Mouse (Mus musculus): ENCODE measurements around the gene Gabrd. TPM values are rescaled to one million over a fixed set of nuclear protein-coding genes. Genes with fewer than 3 reads are reported as not detected.
A peak's percentile ranks its signal among the peaks of the same experiment; 100 is the strongest.

Gabrd gene
- total RNA-seq, 2 experiments from 2014 or later: not detected

DNA sequence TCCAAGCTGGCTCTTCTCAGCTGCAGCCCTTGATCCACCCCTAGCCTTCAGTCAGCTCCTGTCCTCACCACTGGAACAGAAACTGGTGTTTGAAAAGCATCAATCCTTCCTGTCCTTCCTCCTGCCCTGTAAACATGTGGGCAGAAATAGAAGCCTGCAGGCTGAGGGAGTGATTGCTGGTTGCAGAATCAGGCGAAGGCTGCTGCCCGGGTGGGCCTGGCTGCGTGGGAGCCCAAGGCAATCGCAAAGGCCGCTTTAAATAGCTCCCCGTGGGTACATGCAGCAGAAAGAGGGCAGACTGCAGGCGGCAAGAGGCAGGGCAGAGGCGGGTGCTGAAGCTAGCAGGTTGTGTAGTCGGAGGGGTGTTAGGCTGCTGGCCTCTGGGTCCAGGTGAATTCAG lies 15.2 kb downstream of the Gabrd start:
- no peak for DNase-seq

DNA sequence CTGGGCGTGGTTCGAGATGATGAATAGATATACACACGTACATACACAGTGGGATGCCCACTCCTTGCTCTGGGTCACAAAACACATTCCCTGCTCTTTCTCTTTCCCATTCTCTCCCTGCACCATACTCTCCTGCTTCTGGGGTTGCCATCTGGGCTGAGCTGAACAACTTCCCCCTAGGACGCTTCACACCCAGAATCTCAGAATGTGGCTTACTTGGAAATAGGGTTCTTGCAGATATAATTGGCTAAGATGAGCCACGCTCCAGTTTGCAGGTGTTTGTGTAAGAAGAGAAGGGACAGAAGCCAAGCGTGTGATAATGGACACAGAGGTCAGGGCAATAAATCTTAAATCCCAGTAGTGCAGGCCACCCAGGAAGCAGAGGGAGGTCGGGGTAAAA lies 15.9 kb downstream of the Gabrd start:
- DNase-seq: no peak

DNA sequence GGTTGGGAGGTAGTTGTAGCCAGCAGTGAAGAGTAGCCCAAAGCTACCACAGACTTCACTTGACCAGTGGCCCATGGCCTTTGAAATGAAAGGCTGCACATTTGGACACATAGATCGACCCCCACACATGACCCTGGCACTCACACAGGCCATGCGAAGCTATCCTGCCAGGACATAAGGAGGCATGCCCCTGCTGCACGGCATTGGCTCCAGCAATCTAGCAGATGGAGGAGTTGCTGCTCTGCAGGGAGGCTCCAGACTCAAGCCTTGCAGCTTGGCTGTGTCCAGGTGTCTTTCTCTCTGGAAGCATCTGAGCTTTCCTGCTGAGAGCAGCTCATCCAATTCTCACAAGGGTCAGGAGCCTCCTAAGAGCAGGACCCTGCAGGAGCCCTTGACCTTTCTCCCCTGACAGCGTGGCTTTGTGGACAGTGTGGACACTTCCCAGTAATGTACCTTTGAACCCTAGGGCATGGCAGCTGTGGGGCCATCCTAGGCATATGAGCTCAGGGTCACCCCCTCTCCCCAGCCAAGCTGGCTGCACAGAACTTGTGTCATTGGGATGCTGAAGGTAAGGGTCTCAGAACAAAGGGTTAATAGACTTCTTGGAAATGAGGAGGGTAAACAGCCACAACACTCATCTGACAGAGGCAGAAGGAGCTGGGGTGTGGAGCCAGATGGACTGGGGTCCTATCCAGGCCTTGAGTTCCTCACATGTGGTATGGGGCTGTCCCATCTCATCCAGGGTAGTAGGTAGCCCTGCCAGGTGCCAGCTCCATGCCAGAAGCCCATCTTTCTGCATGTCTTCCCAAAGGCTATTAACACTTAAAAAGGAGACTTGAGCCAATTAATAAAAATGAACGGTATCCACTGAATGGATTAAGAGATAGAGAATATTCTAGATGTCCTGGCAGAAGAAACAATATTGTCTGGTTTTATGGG lies 25.8 kb downstream of the Gabrd start:
- no peak for DNase-seq

DNA sequence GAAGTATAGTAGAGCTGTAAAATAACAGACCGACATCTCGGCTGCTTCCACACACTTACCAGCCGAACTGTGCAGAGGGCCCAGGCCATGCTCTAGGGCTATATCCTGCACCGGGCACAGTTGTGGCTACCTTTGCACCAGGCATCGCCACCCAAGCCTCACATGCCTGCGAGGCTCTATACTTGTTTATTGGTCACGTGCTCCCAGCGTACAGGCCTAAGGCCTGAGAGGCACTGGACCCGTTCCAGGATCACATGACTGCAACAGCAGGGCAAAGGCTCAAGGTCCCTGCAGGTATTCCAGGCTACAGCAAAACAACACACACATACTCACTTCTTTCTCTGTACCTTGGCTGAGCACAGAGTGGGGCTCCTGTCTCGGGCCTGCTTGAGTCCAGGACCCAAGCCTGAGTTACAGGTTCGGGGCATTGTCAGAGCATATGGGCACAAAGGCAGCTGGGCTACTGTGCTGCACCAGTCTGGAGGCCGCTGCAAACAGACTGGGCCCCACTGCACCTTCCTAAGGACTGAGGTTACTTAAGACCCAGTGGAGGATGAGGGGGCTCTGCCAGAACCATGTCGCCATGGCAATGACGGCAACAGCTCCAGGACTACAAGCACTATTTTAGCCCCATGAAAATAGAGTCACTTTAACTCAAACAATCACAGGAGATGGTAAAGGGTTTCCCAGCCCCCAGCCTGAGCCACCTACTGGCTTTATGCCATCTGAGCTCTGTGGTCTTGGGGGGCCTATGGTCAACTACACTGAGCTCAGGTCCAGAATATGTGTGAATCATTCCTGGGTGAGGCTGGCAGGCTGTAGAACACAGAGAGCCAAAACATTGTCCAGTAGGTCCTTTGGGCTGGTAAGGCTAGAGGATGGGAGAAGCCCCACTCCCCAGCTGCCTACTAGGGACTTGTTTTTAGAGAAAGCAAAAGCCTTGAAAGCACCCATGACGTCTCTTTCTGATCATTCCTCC lies 26.9 kb downstream of the Gabrd start:
- peak; percentile 11 for DNase-seq

DNA sequence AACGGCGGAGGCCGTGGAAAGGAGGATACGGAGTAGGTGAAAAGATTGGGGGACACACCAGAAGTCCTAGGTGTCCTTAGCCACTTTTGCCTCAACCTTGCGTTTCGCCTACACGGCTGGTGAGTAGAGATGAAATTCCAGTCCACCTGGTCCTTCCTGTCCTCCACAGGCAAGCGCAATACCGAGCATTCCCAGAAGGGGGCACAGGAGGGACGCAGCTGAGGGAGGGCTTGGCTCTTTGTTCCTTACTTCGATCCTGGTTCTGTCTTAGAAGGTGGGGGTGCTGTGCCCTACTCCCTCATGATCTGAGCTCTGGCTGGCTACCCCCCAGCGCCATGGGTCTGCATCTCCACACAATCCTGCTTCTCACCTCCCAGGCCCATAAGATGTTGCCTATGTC lies 29.2 kb downstream of the Gabrd start:
- peak; percentile 82 for DNase-seq

DNA sequence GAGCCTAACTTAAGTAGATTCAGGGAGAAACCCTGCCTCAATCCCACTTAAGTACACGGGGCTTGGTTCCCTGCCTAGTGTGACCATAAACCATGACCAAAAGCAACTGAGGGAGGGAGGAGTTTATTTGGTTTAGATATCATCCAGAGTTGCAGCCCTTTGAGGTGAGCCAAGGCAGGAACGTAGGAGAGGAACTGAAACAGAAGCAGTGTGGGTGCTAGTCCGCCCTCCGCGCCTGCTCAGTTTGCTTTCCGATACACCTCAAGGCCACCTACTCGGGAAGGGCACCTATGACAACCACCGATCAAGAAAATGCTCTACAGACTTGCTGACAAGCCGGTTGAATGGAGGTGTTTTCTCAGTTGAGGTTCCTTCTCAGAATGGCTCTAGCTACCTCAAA lies 30.2 kb downstream of the Gabrd start:
- no peak for DNase-seq

DNA sequence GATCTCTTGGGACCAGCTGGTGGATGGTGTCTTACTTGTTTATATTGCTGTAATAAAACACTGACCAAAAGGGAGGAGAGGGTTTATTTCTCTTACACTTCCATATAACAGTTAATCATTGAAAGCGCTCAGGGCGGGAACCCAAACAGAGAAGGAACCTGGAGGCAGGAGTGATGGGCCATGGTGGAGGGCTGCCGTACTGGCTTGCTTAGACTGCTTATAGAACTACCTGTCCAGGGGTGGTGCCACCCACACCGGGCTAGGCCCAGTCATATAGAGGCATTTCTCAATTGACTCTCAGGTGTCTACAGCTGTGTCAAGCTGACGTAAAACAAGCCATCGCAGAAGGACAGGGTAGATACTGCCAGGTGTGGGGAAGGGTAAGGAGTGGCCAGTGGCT lies 31.1 kb downstream of the Gabrd start:
- no peak for DNase-seq

DNA sequence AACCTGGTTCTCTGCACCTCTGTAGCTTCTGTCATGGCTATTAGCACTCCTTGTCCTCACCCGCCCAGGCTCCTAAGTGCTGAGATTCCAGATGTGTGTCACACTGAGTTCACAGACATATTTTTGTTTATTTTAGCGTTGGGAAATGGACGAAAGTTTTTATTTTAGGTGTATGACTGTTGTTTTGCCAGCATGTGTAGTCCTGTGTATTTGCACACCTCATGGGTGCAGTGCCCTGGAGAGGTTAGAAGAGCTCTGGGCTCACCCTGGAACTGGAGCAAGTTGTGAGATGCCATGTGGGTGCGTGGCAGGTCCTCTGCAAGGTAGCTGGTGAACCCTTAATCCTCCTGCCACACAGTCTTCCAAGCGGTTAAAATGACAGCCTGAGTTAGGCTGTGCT lies 35.5 kb downstream of the Gabrd start:
- DNase-seq: no peak

DNA sequence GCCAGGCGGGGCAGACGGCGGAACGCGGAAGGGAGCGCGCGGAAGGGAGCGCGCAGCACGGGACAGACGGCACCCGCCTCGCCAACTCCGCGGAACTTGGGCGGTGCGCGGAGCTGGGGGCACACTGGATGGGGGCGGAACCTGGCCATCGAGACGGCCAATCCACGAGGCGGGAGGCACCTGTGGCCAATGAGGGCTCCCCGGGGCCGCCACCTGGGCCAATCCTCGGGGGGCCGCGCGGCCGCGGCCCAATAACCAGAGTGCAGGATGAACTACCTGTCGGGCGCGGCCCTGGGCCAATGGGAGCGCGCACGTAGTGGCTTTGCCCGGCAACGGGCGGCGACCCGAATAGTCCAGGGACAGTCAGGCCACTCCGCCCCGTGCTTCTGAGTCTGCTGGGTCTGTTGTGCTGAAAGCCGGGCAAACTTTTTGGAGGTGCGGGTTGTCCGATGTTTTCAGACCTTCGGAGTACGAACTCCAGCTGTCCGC lies 36.6 kb downstream of the Gabrd start, which contains the start of gene Prkcz:
Prkcz (minus strand) TSS at position 59 of the 489 bp plus-strand sequence.
- DNase-seq: peak; percentile 75

DNA sequence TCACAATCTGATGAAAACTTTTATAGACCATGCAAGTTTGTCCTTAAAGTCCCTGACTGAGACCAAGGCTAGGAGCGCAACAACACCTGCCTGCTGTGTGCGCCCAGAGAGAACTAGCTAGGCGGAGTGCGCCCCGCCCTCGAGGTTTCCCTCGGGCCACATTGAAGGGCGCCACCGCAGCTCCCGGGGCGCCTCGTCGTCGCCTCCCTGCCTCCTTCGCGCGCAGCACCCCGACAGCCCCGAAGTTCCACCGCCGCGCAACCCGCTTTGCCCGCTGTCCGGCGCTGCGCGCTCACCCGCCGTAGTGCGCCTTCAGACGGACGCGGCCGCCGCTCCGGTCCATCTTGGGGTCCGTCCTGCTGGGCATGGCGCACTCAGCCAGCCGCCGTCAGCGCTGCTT lies 37.1 kb downstream of the Gabrd start:
- DNase-seq: no peak

DNA sequence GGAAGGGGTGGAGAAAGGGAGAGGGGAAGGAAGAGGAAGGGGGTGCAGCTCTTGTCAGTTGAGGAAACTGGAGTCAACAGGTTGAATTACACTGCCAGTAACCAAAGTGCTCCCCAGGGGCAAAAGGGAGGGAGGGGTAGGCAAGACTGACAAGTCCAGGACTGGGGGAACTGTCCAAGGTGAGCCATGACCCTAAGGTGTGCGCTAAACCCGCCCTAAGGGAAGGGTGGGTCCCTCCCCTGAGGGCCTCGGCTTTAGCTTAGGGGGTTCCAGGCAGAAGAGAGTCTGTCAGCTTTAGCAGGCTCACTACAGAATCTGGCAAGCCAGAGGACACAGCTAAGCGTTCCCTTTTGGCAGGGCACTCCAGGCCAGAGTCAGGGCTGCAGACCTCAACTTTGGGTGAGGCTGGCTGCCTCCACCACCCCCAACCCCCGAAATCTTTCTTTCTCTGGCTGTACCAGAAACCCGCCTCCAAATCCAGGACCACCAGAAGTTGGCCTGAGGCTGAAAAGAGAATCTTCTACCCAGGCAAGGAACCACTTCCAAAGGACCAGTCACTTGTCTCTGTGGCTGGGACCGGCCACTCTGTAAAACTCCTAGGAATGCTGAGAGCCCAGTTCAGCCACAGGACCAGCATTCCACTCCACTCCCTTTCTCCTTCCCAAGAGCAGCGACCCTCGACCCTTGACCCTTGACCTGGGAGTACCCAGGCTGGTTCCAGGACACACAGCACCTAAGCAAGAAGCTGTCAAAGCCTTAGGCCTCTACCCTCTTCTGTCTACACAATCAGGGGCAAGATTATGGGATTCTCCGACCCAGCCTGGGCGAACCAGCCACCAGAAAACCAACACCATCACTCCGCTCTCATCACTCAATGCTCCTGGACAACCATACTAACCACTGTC lies 38.1 kb downstream of the Gabrd start:
- DNase-seq: no peak

DNA sequence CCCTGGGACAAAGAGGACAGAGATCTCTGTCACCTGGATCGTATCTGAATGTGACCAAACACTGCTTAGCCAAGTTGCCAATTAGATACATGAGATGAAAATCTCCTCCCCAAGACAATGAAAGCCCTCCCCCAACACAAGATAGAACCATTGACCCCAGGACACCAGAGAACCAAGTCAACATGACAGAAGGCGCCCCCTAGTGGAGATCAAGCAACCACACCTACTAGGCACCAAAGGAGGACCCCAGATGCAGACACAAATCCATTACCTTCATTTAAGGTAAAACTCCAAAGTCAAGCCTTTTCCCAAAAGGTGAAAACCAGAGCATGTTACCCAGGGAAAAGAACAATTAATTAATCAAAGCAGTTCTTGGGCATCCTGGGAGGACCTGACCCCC lies 40.3 kb downstream of the Gabrd start:
- no peak for DNase-seq

DNA sequence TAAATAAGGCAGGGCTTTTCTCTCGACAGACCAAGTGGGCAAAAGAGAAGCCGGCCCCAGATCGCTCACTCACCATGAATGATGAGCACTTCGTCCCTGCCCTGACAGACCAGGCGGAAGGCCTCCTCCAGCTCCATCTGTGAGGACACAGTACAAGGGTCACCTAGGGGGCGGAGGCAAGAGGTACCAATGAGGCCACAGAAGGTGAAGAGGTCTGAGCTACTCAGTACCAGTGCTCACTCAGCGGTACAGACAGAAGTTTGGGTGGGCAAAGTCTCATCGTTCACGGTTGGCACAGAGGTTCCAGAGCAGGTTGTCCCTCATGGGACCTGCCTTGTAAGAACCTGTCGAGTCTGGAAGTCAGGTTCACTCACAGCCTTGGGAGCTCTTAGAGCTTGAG lies 41.6 kb downstream of the Gabrd start:
- DNase-seq: no peak

DNA sequence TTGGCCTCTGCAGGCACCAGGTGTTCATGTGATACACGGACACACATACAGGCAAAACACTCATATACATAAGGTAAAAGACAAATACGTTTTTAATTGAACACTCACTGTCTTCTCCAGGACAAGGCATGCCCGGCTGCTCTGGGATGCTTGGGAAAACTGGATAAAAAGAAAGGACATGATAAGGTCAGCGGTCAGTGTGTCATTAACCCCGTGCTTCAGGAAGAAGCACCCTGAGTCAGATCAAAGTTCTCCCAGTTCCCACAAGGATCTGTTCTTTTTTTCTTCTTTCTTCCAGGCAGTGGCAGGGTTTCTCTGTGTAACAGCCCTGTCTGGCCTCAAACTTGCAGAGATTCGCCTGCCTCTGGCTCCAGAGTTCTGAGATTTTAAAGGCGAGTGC lies 43.4 kb downstream of the Gabrd start:
- no peak for DNase-seq

DNA sequence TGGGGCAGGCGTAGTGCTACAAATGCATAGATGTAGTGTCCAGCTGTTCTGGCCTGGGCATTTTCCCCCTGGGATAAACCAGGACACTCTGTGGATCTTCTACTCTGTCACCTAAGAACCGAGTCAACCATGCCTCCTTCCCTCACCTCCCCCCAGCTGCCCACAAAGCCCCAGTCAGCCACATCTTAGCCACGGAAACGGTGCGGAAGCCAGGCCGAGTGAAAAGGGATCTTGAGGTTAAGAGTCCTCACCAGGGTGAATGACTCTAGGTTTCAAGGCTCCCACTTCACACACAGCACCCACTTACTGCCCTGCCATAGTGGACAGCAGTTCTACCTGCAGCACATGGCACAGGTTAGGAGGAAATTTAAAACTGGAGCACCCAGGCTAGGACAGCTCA lies 43.9 kb downstream of the Gabrd start:
- no peak for DNase-seq

DNA sequence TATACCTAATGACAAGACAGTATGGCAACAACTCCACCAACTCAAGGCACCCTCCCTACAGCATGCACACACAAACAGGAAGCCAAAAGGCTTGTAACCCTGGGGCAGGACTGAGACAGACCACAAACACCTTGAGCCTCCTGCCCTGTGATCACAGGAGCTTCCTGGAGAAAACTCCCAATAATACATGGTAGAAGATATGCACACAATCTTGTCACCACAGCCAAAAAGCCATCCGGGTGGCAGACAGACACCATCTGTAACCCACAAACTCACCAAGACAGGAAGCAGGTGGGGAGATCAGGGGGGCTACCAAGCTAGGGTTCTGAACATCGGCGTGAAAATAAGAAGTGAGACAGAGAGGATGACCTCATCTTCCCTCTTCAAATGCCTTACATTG lies 45.3 kb downstream of the Gabrd start:
- no peak for DNase-seq

DNA sequence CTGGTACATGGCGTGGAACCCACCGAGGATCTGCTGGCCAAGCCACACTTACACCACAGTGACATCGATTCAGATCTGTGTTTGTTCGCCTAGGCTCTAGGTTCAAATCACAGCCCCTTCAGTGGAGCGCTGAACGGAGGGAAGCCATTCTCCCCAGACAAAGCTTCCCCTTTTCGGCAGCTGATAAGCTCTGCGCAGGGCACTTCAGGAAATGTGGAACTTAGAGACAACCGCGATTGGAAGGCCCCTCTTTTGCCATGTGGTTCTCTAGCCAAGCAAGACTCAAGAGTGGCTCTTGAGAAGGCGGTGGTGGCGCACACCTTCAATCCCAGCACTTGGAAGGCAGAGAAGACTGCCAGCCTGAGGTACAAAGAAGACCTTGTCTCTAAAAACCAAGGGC lies 51.6 kb downstream of the Gabrd start:
- no peak for DNase-seq

DNA sequence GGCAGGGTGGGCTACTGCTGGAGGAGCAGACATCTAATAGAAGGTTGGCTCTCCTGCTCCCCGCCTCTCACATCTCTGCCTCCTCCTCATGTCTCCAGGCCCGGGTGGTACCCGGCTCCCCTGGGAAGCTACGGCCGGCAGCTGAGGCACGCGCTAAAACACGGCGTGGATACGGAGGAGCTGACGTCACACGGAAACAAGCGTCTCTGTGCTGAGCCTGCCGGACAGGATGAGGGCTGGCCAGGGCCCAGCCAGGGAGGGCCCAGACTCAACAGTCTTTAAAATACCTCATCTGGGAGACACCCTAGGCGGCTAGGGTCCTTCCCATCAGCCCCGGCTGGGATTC lies 52.3 kb downstream of the Gabrd start:
- DNase-seq: peak; percentile 64

DNA sequence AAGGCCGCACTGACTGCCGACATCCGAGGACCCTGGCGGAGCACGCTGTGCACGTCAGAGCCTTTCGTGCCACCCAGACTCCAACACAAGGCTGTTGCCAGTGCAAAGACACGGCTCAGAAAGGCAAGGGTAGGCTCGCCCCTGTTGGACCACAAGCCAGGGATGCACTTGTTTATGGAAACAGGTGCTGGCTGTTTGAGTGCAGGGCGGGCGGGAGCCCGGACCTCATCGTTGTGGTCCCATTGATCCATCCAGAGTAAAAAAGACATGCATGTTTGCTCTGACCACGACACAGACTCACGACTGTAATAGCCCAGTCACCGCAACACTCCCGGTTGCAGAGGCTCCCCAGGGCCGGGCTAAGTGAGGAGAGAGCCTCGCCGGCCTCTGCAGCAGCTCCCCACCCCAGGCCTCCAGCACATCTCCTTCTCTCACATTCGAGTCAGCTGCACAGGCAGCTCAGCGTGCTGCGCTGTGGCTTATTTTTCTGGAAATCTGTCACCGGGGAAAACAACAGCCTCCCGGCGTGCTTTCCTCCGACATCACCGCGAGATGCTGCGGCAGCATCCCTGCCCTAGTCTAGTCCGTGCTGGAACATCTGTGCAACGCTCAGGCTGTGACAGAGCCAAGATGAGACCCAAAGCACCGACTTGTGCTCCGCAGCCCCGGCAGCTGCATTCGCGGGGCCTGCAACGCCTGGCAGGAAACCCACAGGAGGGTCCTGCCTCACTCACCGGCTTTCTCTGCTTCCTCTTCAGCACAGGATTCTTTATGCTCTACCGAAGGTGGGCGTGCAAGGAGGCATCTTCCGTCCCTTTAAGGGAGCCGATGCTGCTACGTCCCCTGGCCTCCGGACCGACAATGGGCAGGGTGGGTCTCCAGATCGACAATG lies 53.0 kb downstream of the Gabrd start:
- no peak for DNase-seq

DNA sequence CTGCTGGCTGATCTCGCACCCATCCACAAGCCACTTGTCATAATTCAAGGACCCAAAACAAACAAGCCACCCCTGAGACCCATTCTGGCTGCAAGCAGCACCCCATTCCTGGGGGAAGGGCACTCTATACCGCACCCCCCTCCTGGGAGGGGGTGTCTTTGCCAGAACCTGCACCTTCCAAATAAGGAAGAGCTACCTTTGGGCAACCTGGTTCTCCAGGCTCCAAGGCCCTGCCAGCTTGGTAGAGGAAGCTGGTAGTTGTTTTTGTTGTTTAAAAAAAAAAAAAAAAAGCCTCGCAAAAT lies 53.7 kb downstream of the Gabrd start:
- DNase-seq: no peak

Data from heart, postnatal 4 days (tissue).